Mouse (Mus musculus) central nervous system, embryonic 11.5 days (tissue): Measurements from ENCODE around the gene Tor3a. TPM values are rescaled to one million over a fixed set of nuclear protein-coding genes. Genes with fewer than 3 reads are reported as not detected.

Experiments used
- polyA plus RNA-seq: library from polyadenylated mRNA; depleted of rRNA; stranded (reverse); fragments of >200 nt; gene quantifications from 2 replicates; pipeline ENCODE4 v1.2.3, GENCODE M21; 2012; rRNA removed

Tor3a gene
- polyA plus RNA-seq, result 2.7 TPM in 2 replicates

GRCm38 (mm10) chr1:156674195-156675000 is at the start of gene Tor3a:
Gene Tor3a, minus strand, starts transcription at chr1:156674356.

GRCm38 (mm10) chr1:156718950-156719805 is 45.0 kb upstream of the Tor3a start, which contains the start of gene Fam20b:
Gene Fam20b, minus strand, starts transcription at chr1:156719086.

Other genes starting within 250 kb of the Tor3a start
- gene Soat1, start 200.0 kb downstream of the Tor3a start, polyA plus RNA-seq, result 18.5 and 27.6 TPM in 2 replicates
- gene Gm10031, start 150.3 kb downstream of the Tor3a start, polyA plus RNA-seq, result 3.6 and 6.5 TPM in 2 replicates
- 13.6 and 19.9 TPM in 2 replicates for gene Abl2, start 115.6 kb downstream of the Tor3a start, polyA plus RNA-seq
- gene Fam20b, start 44.7 kb upstream of the Tor3a start, polyA plus RNA-seq, result 24.8 and 26.1 TPM in 2 replicates
- 1.8 and 11.3 TPM in 2 replicates for gene Angptl1, start 164.2 kb upstream of the Tor3a start, polyA plus RNA-seq